ENCODE assay signal across 14 mouse cellular contexts in genomic region chr10:84335441-84335840, GRCm38 (mm10).
DNase-seq lines count a peak whose midpoint lies in the region; ATAC-seq and TF ChIP-seq lines count a peak whose summit lies in the region.
"Had no signal": no experiment of that assay in that cellular context is flagged by ENCODE, and none has a peak within 500 bp of the region (broad histone marks: within the 10 kb centered on the region; RNA-seq: fewer than 3 reads in every experiment).

No protein-coding gene starts in this region.

- peak overlapping the region; percentile 95 for H3K27ac ChIP-seq in bone marrow macrophage, adult 2 months (ENCODE audit: insufficient read depth, low read depth, low read length)
- H3K27ac ChIP-seq: forebrain, embryonic 10.5 days; liver, embryonic 14.5 days had no signal

- no peak for TF ChIP-seq CTCF in bone marrow macrophage, adult 2 months (IDR thresholded peaks at IDR 0.05; ENCODE audit: low read depth, low read length)

- H3K4me1 ChIP-seq in bone marrow macrophage, adult 2 months (ENCODE audit: control insufficient read depth, insufficient read depth, low read length) = peaks cover 39% of the 10 kb centered on the region
- H3K4me1 ChIP-seq: forebrain, embryonic 10.5 days had no signal

- DNase-seq in cerebellum, postnatal 36 days = no peak
- peak; percentile 38 for DNase-seq in layer of hippocampus, adult 9-10 months (ENCODE audit: low spot score)
- no peak for DNase-seq in layer of hippocampus, postnatal 14 days (ENCODE audit: low spot score in 2 of 2)
- peak; percentile 71 for DNase-seq in lung, postnatal 36 days
- DNase-seq in testis, postnatal 14 days (ENCODE audit: low spot score) = no peak
- no peak for DNase-seq in gastrocnemius, adult 18-20 months (ENCODE audit: low spot score)
- DNase-seq: cerebellum, adult 11-12 months; kidney, postnatal 4 days; spleen, adult 18-20 months had no signal

- no peak overlapping the region for H3K4me3 ChIP-seq in bone marrow macrophage, adult 2 months (ENCODE audit: insufficient read depth, low read length)
- H3K4me3 ChIP-seq: forebrain, embryonic 10.5 days had no signal

- no peak for TF ChIP-seq POLR2A in bone marrow macrophage, adult 2 months (IDR thresholded peaks at IDR 0.05; ENCODE audit: borderline replicate concordance, low read depth, low read length)

- ATAC-seq in cerebellum, adult (ENCODE audit: insufficient number of reproducible peaks, low FRiP score, low TSS enrichment) = peak; percentile 26; the same call in 1 of the 2 replicates
- ATAC-seq: intestine, postnatal 0 days had no signal

Comparison
In these comparisons a context has a peak if more than half of its experiments do, and no peak if none do; other contexts are left out.
1. DNase-seq: peak in layer of hippocampus, adult 9-10 months (single experiment) and lung, postnatal 36 days (single experiment); none in cerebellum, postnatal 36 days (0 of 2), layer of hippocampus, postnatal 14 days (0 of 2), testis, postnatal 14 days (single experiment) and gastrocnemius, adult 18-20 months (single experiment).